Mouse (Mus musculus): ENCODE data around the gene Kcnh6.

The Kcnh6 gene

GRCm38 (mm10) chr11:106007821-106008220 is at the start of gene Kcnh6:
Gene Kcnh6 (plus strand): TSS chr11:106008124.
- 3% methylated on average over 25 of the region's 25 CpGs for WGBS

GRCm38 (mm10) chr11:105958566-105958965 is 49.4 kb upstream of the Kcnh6 start:
- WGBS = 52% methylated on average over 1 of the region's 1 CpGs

- 24% methylated on average over 17 of the region's 17 CpGs for WGBS
Observed at GRCm38 (mm10) chr11:105959355-105959754, 48.6 kb upstream of the Kcnh6 start.

DNA sequence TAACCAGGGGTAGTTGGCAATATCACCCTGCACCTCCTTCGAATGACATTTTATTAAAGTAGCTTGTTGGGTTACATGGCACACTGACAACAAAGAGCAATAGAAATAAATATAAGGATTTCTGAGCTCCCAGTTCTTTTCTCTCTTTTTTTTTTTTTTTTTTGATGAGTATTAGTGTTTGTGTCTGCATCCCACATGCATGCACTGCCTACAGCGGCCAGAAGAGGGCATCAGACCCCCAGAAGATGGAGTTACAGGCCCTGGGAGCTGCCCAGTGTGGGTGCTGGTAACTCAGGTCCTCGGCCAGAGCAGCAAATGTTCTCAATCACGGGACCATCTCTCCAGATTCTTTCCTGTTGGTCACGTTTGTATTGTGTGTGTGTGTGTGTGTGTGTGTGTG is 43.2 kb upstream of the Kcnh6 start:
- 72% methylated on average over 5 of the region's 5 CpGs for WGBS

GRCm38 (mm10) chr11:105966288-105966687 is 41.6 kb upstream of the Kcnh6 start:
- 70% methylated on average over 4 of the region's 4 CpGs for WGBS

DNA sequence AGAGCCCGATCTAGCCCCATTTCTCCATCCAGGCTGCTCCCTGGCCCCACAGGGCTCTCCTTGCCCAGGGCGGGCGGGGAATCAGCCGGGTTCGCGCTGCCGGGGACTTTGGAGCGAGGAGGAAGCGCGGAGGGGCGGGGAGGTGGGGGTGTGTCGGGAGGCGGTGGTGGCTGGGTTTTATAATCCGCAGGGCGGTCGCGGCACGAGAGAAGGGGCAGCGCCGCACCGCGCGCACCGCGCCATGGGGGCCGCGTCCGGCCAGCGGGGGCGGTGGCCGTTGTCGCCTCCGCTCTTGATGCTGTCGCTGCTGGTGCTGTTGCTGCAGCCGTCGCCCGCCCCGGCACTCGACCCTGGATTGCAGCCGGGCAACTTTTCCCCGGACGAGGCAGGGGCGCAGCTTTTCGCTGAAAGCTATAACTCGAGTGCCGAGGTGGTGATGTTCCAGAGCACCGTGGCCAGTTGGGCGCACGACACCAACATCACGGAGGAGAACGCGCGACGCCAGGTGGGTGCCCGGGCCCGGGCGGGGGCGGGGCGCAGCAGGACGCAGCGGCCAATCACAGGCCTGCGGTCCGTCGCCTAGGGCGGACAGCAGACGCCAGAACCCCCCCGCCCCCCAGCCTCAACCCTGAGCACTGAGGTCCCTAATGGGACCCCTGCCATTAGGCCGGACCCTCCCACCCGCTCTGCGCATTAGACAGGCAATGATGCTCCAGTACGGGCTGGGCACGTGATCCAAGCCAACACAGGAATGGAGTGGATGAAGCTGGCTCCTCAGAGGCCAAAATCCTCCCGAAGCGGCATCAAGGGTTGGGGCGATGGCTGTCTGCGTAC is 40.0 kb upstream of the Kcnh6 start, which contains the start of gene Ace:
Ace (plus strand) TSS at position 205 of the 834 bp plus-strand sequence.
- WGBS = 3% methylated on average over 76 of the region's 76 CpGs

DNA sequence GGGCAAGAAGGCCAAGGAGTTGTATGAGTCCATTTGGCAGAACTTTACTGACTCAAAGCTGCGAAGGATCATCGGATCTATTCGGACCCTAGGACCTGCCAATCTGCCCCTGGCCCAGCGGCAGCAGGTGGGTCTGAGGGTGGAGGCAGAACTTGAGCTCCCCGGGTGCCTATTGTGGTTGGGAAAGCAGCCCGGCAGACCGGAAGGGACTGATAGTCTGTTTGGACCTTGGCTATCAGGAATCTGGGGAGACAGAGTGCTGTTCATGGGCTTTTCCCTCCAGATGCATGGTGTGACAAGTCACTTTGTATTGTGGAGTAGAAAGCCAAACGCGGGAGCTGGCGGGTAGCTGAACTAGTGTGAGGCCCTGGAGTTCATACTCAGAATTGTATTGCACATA is 39.0 kb upstream of the Kcnh6 start:
- 50% methylated on average over 10 of the region's 10 CpGs for WGBS

DNA sequence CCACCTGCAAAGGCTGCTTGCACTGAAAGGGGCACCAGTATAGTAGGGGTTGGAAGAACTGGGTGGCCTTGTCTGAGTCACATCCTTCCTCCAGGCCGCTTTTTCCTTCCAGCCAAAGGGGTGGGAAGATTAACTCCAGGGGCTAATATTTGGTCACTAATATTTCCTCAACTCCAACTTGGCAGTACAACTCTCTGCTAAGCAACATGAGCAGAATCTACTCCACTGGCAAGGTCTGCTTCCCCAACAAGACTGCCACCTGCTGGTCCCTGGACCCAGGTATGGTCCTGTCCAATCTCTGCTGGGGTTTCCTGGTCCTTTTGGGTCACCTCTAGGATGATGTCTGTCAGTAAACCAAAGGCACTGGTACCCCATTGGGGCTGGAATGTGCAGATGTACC is 38.4 kb upstream of the Kcnh6 start:
- WGBS = 52% methylated on average over 1 of the region's 1 CpGs

GRCm38 (mm10) chr11:105974593-105974992 is 33.3 kb upstream of the Kcnh6 start:
- WGBS = 78% methylated on average over 6 of the region's 6 CpGs

GRCm38 (mm10) chr11:105975050-105975449 is 32.9 kb upstream of the Kcnh6 start:
- 84% methylated on average over 3 of the region's 3 CpGs for WGBS

DNA sequence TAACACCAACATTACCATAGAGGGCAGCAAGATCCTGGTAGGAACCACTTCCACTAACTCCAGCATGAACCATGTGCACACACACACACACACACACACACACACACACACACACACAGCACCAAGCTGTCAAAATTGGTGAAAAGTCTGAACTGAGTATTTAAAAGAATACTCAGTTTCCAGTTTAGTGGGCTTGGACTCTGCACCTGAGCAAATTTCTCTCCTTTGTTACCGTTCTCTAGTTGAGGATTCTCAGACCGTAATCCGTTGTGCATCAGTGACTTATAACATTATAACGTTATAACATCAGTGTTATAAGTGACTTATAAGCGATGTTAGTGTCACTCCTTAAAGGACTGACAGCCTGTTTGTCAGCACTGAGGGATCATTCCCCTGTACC is 32.3 kb upstream of the Kcnh6 start:
- WGBS = 98% methylated on average over 5 of the region's 5 CpGs

GRCm38 (mm10) chr11:105978232-105978631 is 29.7 kb upstream of the Kcnh6 start:
- 88% methylated on average over 2 of the region's 2 CpGs for WGBS

- WGBS = 79% methylated on average over 5 of the region's 5 CpGs
Observed at GRCm38 (mm10) chr11:105978634-105979033, 29.3 kb upstream of the Kcnh6 start.

DNA sequence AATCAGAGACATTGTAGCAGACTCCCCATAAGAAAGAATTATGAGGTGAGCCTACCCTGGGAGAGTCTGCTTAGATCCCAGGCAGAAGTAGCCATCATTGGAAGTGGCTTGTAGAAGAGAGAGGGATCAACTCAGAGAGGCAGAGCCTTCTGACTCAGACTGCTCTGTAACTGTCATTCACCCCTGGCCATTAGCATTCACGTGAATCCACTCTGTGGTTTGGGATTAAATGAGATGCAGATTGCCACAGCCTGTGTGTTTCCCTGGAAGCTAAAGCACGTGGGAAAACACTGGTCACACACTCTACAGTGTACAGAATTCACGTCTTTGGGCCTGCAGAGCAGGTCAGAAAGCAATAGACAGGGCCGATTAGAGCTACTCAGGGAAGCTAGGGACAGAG is 23.5 kb upstream of the Kcnh6 start:
- WGBS = 80% methylated on average over 4 of the region's 4 CpGs

- 56% methylated on average over 6 of the region's 6 CpGs for WGBS
Observed at GRCm38 (mm10) chr11:105987446-105987845, 20.5 kb upstream of the Kcnh6 start.

GRCm38 (mm10) chr11:105989446-105989845 is 18.5 kb upstream of the Kcnh6 start:
- 81% methylated on average over 6 of the region's 6 CpGs for WGBS

GRCm38 (mm10) chr11:105990231-105990630 is 17.7 kb upstream of the Kcnh6 start:
- 76% methylated on average over 2 of the region's 2 CpGs for WGBS

DNA sequence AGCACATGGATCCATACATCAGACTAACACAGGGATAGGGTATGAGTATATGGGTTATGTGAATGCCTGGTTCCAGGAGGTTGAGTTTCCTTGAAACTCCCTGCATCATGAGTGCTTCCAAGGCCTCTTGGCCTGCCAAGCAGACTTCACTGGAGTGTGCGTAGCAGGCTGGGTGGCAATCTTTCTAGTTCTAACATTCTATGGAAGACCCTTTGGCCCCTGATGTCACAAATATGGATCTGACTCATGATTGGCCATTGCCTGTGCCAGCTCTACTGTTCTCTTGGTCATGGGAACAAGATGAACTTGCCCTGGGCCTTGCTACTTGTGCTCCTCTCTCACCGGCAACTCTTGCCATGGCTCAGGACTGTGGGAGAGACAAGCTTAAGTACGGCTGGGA is 13.5 kb upstream of the Kcnh6 start, which contains the start of gene Ace3:
Ace3 (plus strand) TSS at position 301 of the 400 bp plus-strand sequence.
- WGBS = 99% methylated on average over 3 of the region's 3 CpGs

DNA sequence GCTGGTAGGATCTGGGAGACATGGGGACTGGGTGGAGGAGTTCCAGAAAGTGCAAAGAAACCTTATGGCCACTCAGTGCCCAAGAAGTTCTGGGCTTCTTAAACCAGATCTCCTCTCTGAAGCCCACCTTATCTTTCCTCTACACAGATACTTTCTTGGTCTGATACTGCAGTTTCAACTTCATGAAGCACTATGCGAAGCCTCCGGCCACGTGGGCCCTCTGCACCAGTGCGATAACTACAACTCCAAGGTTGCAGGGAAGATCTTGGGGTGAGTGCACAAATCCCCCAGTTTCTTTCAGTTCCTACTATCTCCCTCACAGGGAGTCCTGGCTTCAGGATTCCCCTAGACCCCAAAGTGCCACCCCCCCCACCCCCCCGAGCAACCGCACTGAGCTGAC is 7.9 kb upstream of the Kcnh6 start:
- 93% methylated on average over 6 of the region's 6 CpGs for WGBS

DNA sequence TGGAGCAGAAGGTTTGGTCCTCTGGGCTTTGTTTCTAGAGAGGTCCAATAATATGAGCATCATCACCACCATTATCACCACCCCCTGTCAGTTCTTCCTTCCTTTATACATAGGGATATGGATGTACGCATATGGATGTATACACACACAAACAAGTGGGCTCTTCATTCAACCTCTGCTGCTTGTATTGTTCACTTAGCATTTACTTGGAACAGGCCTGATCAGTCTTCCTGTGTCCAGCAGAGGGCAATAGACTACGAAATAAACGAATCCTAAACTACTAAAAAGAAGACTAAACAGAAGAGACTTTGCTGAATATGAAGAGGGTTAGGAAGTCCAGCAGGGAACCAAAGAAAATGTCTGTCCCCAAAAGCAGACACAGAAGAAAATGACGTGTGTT is 6.2 kb upstream of the Kcnh6 start:
- WGBS = 34% methylated on average over 4 of the region's 4 CpGs

DNA sequence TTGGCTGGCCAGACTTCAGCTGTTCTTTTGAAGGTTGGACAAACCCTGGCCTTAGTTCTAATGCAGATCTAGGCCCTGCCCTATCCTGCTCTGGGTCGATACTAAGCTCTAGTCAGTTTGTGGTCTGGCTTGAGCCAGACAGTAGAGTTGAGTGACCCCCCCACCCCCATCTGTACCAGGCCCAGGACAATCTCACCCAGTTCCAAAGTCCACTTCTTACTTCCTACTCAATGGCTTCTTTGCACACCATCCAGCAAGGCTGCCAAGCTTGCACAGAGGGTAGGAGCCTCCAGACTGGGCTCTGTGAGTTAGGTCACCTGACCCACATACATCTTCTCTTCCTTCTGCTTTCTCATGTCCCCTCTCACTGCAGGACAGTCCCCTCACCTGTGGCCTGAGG is 3.3 kb upstream of the Kcnh6 start:
- WGBS = 91% methylated on average over 1 of the region's 1 CpGs

- WGBS = 66% methylated on average over 5 of the region's 5 CpGs
Observed at GRCm38 (mm10) chr11:106005970-106006369, 2.0 kb upstream of the Kcnh6 start.

DNA sequence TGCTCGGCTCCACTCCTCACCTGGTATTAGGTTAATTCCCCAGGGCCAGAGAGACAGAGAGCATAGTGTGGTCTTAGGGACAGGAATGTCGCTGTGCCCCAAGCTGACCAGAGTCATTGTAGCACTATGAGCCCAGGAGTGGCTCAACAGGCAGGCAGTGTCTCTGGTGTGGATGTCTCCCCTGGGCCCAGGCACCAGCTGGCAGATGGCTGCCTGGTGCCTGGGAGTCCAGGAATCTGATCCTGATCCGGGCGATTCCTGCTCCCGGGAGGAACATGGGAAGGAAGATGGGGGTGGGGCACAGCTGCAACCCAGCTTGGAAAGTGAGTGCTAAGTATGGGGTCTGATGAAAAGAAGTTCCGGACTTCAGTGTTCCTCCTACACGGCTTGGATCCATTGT is 4.8 kb downstream of the Kcnh6 start:
- 53% methylated on average over 7 of the region's 7 CpGs for WGBS

Measured in cerebral cortex, adult 2 months (tissue).